Mouse (Mus musculus): ENCODE results near the gene Aox4. TPM values are rescaled to one million over a fixed set of nuclear protein-coding genes. Genes with fewer than 3 reads are reported as not detected.

Gene Aox4
- total and polyA plus RNA-seq, 2 experiments from 2014 or later = 0.21 to 0.28 TPM

DNA sequence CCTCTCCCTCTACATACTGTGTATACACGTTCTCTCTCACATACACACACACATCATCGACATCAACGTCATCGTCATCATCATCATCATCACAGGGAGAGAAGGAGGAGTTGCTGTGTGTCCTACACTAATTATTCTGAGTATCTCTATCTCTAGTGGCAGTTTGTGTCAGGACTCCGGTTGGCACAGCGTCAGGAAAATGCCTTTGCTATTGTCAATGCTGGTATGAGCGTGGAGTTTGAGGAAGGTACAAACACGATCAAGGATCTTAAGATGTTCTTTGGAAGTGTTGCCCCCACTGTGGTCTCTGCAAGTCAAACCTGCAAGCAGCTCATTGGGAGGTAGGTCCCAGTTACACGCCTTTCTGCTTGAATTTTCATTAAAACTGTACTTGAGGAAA, 28.8 kb downstream of the Aox4 start:
- Histone ChIP-seq H3K4me1 (ENCODE audit: insufficient read depth, low read length) (no peaks in the 10 kb centered on the region), H3K9me3 (ENCODE audit: low read length) (no peaks in the 10 kb centered on the region), H3K27me3 (ENCODE audit: insufficient read depth, low read length) (no peaks in the 10 kb centered on the region), H3K4me2 (ENCODE audit: low read depth, low read length) (no peak overlapping the region), H3K4me3 (ENCODE audit: low read length) (no peak overlapping the region), H3K36me3 (ENCODE audit: insufficient read depth, low read length) (no peaks in the 10 kb centered on the region), H3K27ac (no peak overlapping the region), H3K9ac (replicated peaks; ENCODE audit: low read length) (no peak overlapping the region)
- DNase-seq (ENCODE audit: low spot score) = no peak
- no peak for TF ChIP-seq CTCF (IDR thresholded peaks at IDR 0.05; ENCODE audit: low read depth)
- WGBS = 92% methylated on average over 9 of the region's 9 CpGs
- ATAC-seq = no peak

DNA sequence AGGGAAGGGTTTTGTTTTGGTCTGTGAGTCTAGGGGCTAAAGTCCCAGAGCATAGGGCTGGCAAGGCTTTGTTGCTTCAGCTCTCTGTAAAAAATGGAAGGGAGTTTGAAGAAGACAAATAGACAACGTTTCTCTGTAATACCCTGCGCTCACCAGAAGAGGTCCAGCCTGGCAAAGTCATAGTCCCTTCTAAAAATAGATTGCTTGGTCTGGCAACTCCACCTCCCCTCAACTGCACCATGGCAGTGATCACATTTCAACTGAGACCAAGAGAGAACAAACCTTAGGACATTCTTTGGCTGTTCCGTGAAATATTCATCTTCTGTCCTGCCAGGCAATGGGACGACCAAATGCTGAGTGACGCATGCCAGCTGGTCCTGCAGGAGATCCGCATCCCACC, 30.1 kb downstream of the Aox4 start:
- Histone ChIP-seq H3K9ac (replicated peaks; ENCODE audit: low read length) (no peak overlapping the region), H3K9me3 (ENCODE audit: low read length) (no peaks in the 10 kb centered on the region), H3K27me3 (ENCODE audit: insufficient read depth, low read length) (no peaks in the 10 kb centered on the region), H3K4me3 (ENCODE audit: low read length) (no peak overlapping the region), H3K4me2 (ENCODE audit: low read depth, low read length) (no peak overlapping the region), H3K4me1 (ENCODE audit: insufficient read depth, low read length) (no peaks in the 10 kb centered on the region), H3K36me3 (ENCODE audit: insufficient read depth, low read length) (no peaks in the 10 kb centered on the region), H3K27ac (no peak overlapping the region)
- peak; percentile 24 for TF ChIP-seq CTCF (IDR thresholded peaks at IDR 0.05; ENCODE audit: low read depth)
- WGBS = 72% methylated on average over 6 of the region's 6 CpGs
- ATAC-seq (no peak), DNase-seq (ENCODE audit: low spot score) (no peak)

GRCm38 (mm10) chr1:58244487-58244886, 34.3 kb downstream of the Aox4 start:
- H3K4me3 ChIP-seq (ENCODE audit: low read length) = no peak overlapping the region
- no peaks in the 10 kb centered on the region for H3K36me3 ChIP-seq (ENCODE audit: insufficient read depth, low read length)
- H3K4me2 ChIP-seq (ENCODE audit: low read depth, low read length) = no peak overlapping the region
- no peak overlapping the region for H3K9ac ChIP-seq (replicated peaks; ENCODE audit: low read length)
- DNase-seq (ENCODE audit: low spot score) (no peak), ATAC-seq (no peak)
- TF ChIP-seq CTCF (IDR thresholded peaks at IDR 0.05; ENCODE audit: low read depth) = no peak
- no peaks in the 10 kb centered on the region for H3K27me3 ChIP-seq (ENCODE audit: insufficient read depth, low read length)
- H3K27ac ChIP-seq = no peak overlapping the region
- H3K9me3 ChIP-seq (ENCODE audit: low read length) = no peaks in the 10 kb centered on the region
- H3K4me1 ChIP-seq (ENCODE audit: insufficient read depth, low read length) = no peaks in the 10 kb centered on the region
- 80% methylated on average over 3 of the region's 3 CpGs for WGBS

GRCm38 (mm10) chr1:58248518-58248917, 38.3 kb downstream of the Aox4 start:
- Histone ChIP-seq H3K4me2 (ENCODE audit: low read depth, low read length) (no peak overlapping the region), H3K4me1 (ENCODE audit: insufficient read depth, low read length) (no peaks in the 10 kb centered on the region), H3K4me3 (ENCODE audit: low read length) (no peak overlapping the region), H3K36me3 (ENCODE audit: insufficient read depth, low read length) (no peaks in the 10 kb centered on the region), H3K9me3 (ENCODE audit: low read length) (no peaks in the 10 kb centered on the region), H3K27ac (no peak overlapping the region), H3K27me3 (ENCODE audit: insufficient read depth, low read length) (no peaks in the 10 kb centered on the region), H3K9ac (replicated peaks; ENCODE audit: low read length) (no peak overlapping the region)
- ATAC-seq = no peak
- DNase-seq (ENCODE audit: low spot score) = no peak
- whole genome bisulfite sequencing = 72% methylated on average over 1 of the region's 1 CpGs
- no peak for TF ChIP-seq CTCF (IDR thresholded peaks at IDR 0.05; ENCODE audit: low read depth)

GRCm38 (mm10) chr1:58253466-58253865, 43.3 kb downstream of the Aox4 start:
- Histone ChIP-seq H3K9ac (replicated peaks; ENCODE audit: low read length) (no peak overlapping the region), H3K4me3 (ENCODE audit: low read length) (no peak overlapping the region), H3K36me3 (ENCODE audit: insufficient read depth, low read length) (no peaks in the 10 kb centered on the region), H3K9me3 (ENCODE audit: low read length) (no peaks in the 10 kb centered on the region), H3K27ac (no peak overlapping the region), H3K27me3 (ENCODE audit: insufficient read depth, low read length) (no peaks in the 10 kb centered on the region), H3K4me2 (ENCODE audit: low read depth, low read length) (no peak overlapping the region), H3K4me1 (ENCODE audit: insufficient read depth, low read length) (no peaks in the 10 kb centered on the region)
- 76% methylated on average over 11 of the region's 11 CpGs for WGBS
- no peak for DNase-seq (ENCODE audit: low spot score)
- no peak for ATAC-seq
- TF ChIP-seq CTCF (IDR thresholded peaks at IDR 0.05; ENCODE audit: low read depth) = no peak

GRCm38 (mm10) chr1:58257195-58257991, 47.2 kb downstream of the Aox4 start:
- no peak for DNase-seq (ENCODE audit: low spot score)

GRCm38 (mm10) chr1:58260311-58260710, 50.1 kb downstream of the Aox4 start:
- no peaks in the 10 kb centered on the region for H3K9me3 ChIP-seq (ENCODE audit: low read length)
- no peak for TF ChIP-seq CTCF (IDR thresholded peaks at IDR 0.05; ENCODE audit: low read depth)
- no peak overlapping the region for H3K4me2 ChIP-seq (ENCODE audit: low read depth, low read length)
- no peak for DNase-seq (ENCODE audit: low spot score)
- no peak overlapping the region for H3K9ac ChIP-seq (replicated peaks; ENCODE audit: low read length)
- no peak for ATAC-seq
- WGBS = 85% methylated on average over 3 of the region's 3 CpGs
- no peak overlapping the region for H3K27ac ChIP-seq
- no peak overlapping the region for H3K4me3 ChIP-seq (ENCODE audit: low read length)
- H3K27me3 ChIP-seq (ENCODE audit: insufficient read depth, low read length) = no peaks in the 10 kb centered on the region
- no peaks in the 10 kb centered on the region for H3K4me1 ChIP-seq (ENCODE audit: insufficient read depth, low read length)
- no peaks in the 10 kb centered on the region for H3K36me3 ChIP-seq (ENCODE audit: insufficient read depth, low read length)

More at GRCm38 (mm10) chr1:58257195-58257991, 47.2 kb downstream of the Aox4 start:
- no peaks in the 10 kb centered on the region for H3K9me3 ChIP-seq (ENCODE audit: low read length)
- ATAC-seq = no peak
- no peaks in the 10 kb centered on the region for H3K36me3 ChIP-seq (ENCODE audit: insufficient read depth, low read length)
- H3K4me1 ChIP-seq (ENCODE audit: insufficient read depth, low read length) = no peaks in the 10 kb centered on the region
- WGBS = 85% methylated on average over 10 of the region's 10 CpGs
- no peak overlapping the region for H3K4me3 ChIP-seq (ENCODE audit: low read length)
- no peak for TF ChIP-seq CTCF (IDR thresholded peaks at IDR 0.05; ENCODE audit: low read depth)
- H3K27me3 ChIP-seq (ENCODE audit: insufficient read depth, low read length) = no peaks in the 10 kb centered on the region
- H3K4me2 ChIP-seq (ENCODE audit: low read depth, low read length) = no peak overlapping the region
- H3K27ac ChIP-seq = no peak overlapping the region
- H3K9ac ChIP-seq (replicated peaks; ENCODE audit: low read length) = no peak overlapping the region

Data from hindbrain, postnatal 0 days (tissue).